Mouse (Mus musculus) bone marrow, adult 2 months (tissue): ENCODE measurements at regions not wholly inside any gene's neighbourhood (a gene's known extent, or its start where the extent isn't known, plus 50 kb on each side); places are given as distances from the start of the nearest gene placed in this dataset.

Experiments used
- CTCF ChIP-seq: fragments of 200-500 bp; IDR thresholded peaks from 2 replicates; pipeline ENCODE4 v1.5.1; 2011; ENCODE audit warnings: low read length, control low read depth; ENCODE audit not compliant: control insufficient read depth, insufficient read depth
- POLR2A ChIP-seq: fragments of 200-500 bp; IDR thresholded peaks from 2 replicates; pipeline ENCODE4 v1.6.1; 2011; ENCODE audit warnings: low read depth, mild to moderate bottlenecking, control low read depth, low read length, borderline replicate concordance; ENCODE audit not compliant: control insufficient read depth

DNA sequence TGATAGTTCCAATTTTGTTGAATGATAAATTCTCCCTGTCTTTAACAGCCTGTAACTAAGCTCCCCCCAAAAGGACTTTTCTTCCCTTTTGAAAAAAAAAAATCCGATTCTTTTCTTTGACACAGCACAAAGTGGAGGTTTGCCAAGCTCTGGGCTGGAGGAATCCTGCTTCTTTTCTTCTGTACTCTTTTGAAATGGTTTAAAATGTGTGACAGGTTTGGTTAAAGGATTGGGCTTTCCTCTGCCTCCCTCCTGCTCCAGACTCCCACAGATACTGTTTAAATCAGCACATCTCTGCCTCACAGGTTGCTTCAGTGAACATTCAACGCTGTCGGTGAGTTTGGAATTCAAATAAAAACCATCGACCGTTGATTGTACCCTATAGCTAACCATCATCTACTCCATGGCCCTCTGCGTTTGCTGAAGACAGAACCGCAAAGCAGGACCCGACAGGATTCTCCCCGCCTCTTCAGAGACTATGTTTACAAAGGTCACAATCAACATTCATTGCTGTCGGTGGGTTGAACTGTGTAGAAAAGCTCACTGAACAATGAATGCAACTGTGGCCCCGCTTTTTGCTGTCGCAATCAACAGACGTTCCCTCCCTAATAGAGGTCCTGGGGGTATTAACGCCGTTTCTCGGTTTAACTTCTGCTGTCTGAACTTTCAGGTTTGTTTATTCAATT, 209.2 kb downstream of the Ptprc start:
- TF ChIP-seq POLR2A (no peak), CTCF (no peak)
